Mouse (Mus musculus): Measurements from ENCODE around the gene Zfand4.

GRCm38 (mm10) chr6:116265603-116266002, 1.6 kb downstream of the Zfand4 start:
- TF ChIP-seq CTCF (IDR thresholded peaks at IDR 0.05; ENCODE audit: extremely low read depth, insufficient read depth, insufficient read length, insufficient replicate concordance) (no peak), POLR2A (IDR thresholded peaks at IDR 0.05; ENCODE audit: low read depth, low read length) (no peak)
